Mouse (Mus musculus) spleen, adult 2 months (tissue): ENCODE results near the gene Naip5. TPM values are rescaled to one million over a fixed set of nuclear protein-coding genes. Genes with fewer than 3 reads are reported as not detected.

Source experiments
- polyA plus RNA-seq: library from polyadenylated mRNA; depleted of rRNA; stranded (reverse); fragments of >200 nt; gene quantifications from 2 replicates; pipeline ENCODE4 v1.2.3, GENCODE M21; 2012; rRNA removed

Naip5 gene
- polyA plus RNA-seq, 1 experiment, result 4.2 TPM

Other genes with a start within 250 kb of the Naip5 start
- gene Mccc2, start 230.7 kb downstream of the Naip5 start, polyA plus RNA-seq, result 6.8 and 7.6 TPM in 2 replicates
- gene Bdp1, start 142.3 kb downstream of the Naip5 start, polyA plus RNA-seq, result 1.5 and 1.9 TPM in 2 replicates
- 1.9 and 2.1 TPM in 2 replicates for gene Serf1, start 138.3 kb downstream of the Naip5 start, polyA plus RNA-seq
- gene Smn1, start 121.5 kb downstream of the Naip5 start, polyA plus RNA-seq, result 12.0 and 12.9 TPM in 2 replicates
- 2.9 and 3.2 TPM in 2 replicates for gene Naip2, start 44.2 kb downstream of the Naip5 start, polyA plus RNA-seq
- 2.9 and 3.4 TPM in 2 replicates for gene Naip6, start 71.4 kb upstream of the Naip5 start, polyA plus RNA-seq
- 0.41 and 0.42 TPM in 2 replicates for gene Naip1, start 206.5 kb upstream of the Naip5 start, polyA plus RNA-seq
- gene Gtf2h2, start 246.3 kb upstream of the Naip5 start, polyA plus RNA-seq, result 16.7 and 17.0 TPM in 2 replicates